Mouse (Mus musculus) heart, embryonic 14.5 days (tissue): ENCODE measurements around the gene Slc29a3. TPM values are rescaled to one million over a fixed set of nuclear protein-coding genes. Genes with fewer than 3 reads are reported as not detected.
"Not testable (repeated sequence)": the region's sequence is repeated elsewhere in the genome, so short reads cannot be mapped to it uniquely, and the experiment has no call there.

Experiments used
- ATAC-seq: fragments of 200-750 bp; cut with Nextera tagmentation; 2 replicates; pipeline ENCODE4 v1.8.0; 2017; ENCODE audit warnings: low read depth, moderate TSS enrichment; ENCODE audit not compliant: insufficient number of reproducible peaks, insufficient read depth, low FRiP score
- H3K27ac ChIP-seq, 2 experiments: fragments of 200-500 bp in 1 of 2; fragments of 300-500 bp in 1 of 2; sonication (generic) in 1 of 2; replicated peaks in 1 of 2; 2 replicates each; pipeline ENCODE4 v1.5.1; 2012 to 2014; ENCODE audit warnings: low read depth in 2 of 2, low read length in 2 of 2, control low read depth in 1 of 2, mild to moderate bottlenecking in 1 of 2, mixed read lengths in 1 of 2; ENCODE audit not compliant: control insufficient read depth in 1 of 2, insufficient read depth in 1 of 2
- H3K27me3 ChIP-seq: fragments of 300-500 bp; sonication (generic); 2 replicates; pipeline ENCODE4 v1.6.1; 2014; ENCODE audit warnings: mild to moderate bottlenecking, low read length, control low read depth; ENCODE audit not compliant: control insufficient read depth, insufficient read depth
- H3K36me3 ChIP-seq: fragments of 300-500 bp; sonication (generic); 2 replicates; pipeline ENCODE4 v1.6.1; 2014; ENCODE audit warnings: mild to moderate bottlenecking, control low read depth, low read length, mixed read lengths; ENCODE audit not compliant: control insufficient read depth, insufficient read depth
- H3K4me1 ChIP-seq, 2 experiments: fragments of 200-500 bp in 1 of 2; fragments of 300-500 bp in 1 of 2; sonication (generic) in 1 of 2; 2 replicates each; pipeline ENCODE4 v1.6.1; 2012 to 2014; ENCODE audit warnings: low read length in 2 of 2, control low read depth in 1 of 2, mixed read lengths in 1 of 2; ENCODE audit not compliant: control insufficient read depth in 2 of 2, insufficient read depth in 2 of 2
- H3K4me2 ChIP-seq: fragments of 300-500 bp; sonication (generic); 2 replicates; pipeline ENCODE4 v1.6.1; 2014; ENCODE audit warnings: mild to moderate bottlenecking, low read length
- H3K4me3 ChIP-seq, 2 experiments: fragments of 200-500 bp in 1 of 2; fragments of 300-500 bp in 1 of 2; sonication (generic) in 1 of 2; 2 replicates each; pipeline ENCODE4 v1.5.1; 2012 to 2014; ENCODE audit warnings: low read length in 2 of 2, mild to moderate bottlenecking in 2 of 2, control low read depth in 1 of 2, low read depth in 1 of 2, moderate library complexity in 1 of 2; ENCODE audit not compliant: control insufficient read depth in 1 of 2, insufficient read depth in 1 of 2
- H3K9ac ChIP-seq: fragments of 300-500 bp; sonication (generic); 2 replicates; pipeline ENCODE4 v1.6.1; 2014; ENCODE audit warnings: mild to moderate bottlenecking, low read length
- H3K9me3 ChIP-seq: fragments of 300-500 bp; sonication (generic); 2 replicates; pipeline ENCODE4 v1.6.1; 2016; ENCODE audit warnings: low read length, control low read depth; ENCODE audit not compliant: control insufficient read depth
- WGBS: fragments of 180-500 bp; shearing (Covaris S2); extraction: QIAGEN DNeasy Blood & Tissue Kit; methylation state at CpG from one replicate; pipeline ENCODE4 v1.1.7; 2014; 5-methylcytosine and 5-hydroxymethylcytosine counted together
- polyA plus RNA-seq: library from polyadenylated mRNA; unstranded; fragments of >200 nt; fragmentation: Nextera tagmentation; extraction: Ambion mirVana; gene quantifications from 2 replicates; pipeline ENCODE4 v1.2.1, GENCODE M21; 2014

The Slc29a3 gene
- polyA plus RNA-seq, 1 experiment from 2014 or later, result 4.4 TPM

DNA sequence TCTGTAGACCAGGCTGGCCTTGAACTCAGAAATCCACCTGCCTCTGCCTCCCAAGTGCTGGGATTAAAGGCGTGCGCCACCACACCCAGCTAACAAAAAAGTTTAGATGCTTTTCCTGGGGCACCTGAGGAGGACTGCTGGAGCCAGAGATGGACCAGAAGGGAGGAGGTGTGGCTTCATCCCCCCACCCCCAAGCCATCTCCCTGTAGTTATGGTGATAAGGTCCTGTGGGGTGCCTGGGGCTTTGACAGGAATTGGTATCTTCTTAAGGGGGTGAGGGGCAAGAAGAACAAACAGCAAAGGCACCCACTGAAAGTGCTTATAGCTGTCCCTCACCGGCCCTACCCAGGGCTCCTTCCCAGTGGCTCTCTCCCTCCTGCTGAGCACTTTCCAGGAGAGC is 25.7 kb downstream of the Slc29a3 start:
- Histone ChIP-seq H3K27me3 (no peaks in the 10 kb centered on the region), H3K9ac (no peak overlapping the region), H3K4me1 (no peaks in the 10 kb centered on the region), H3K9me3 (no peaks in the 10 kb centered on the region), H3K4me2 (no peak overlapping the region), H3K27ac (no peak overlapping the region), H3K36me3 (peaks cover 5% of the 10 kb centered on the region; the same call in 1 of the 2 replicates), H3K4me3 (no peak overlapping the region)
- no peak for ATAC-seq
- 70% methylated on average over 3 of the region's 3 CpGs for WGBS

DNA sequence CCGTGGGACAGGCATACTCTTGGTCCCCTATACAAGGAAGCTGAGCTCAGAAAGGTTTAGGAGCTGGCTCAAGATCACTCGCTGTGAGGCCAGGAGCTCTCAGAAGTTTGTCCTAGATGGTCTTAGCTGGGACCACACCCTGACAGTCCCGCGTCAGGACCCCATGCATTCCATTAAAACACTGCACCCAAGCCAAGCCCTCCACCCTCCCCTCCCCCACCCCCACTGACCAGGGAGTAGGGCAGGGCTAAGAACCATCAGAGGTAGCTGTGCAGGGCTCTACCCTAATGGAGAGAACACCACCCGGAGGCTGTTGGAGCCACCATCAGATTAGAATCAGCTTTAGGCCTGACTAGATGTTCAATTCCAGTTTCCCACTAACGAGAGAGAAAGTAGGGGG is 28.1 kb downstream of the Slc29a3 start:
- Histone ChIP-seq H3K36me3 (peaks cover 9% of the 10 kb centered on the region; the same call in 1 of the 2 replicates), H3K4me3 (no peak overlapping the region), H3K27me3 (no peaks in the 10 kb centered on the region), H3K4me2 (no peak overlapping the region), H3K9me3 (no peaks in the 10 kb centered on the region), H3K4me1 (no peaks in the 10 kb centered on the region), H3K9ac (no peak overlapping the region), H3K27ac (no peak overlapping the region)
- no peak for ATAC-seq
- WGBS, result 69% methylated on average over 6 of the region's 6 CpGs

DNA sequence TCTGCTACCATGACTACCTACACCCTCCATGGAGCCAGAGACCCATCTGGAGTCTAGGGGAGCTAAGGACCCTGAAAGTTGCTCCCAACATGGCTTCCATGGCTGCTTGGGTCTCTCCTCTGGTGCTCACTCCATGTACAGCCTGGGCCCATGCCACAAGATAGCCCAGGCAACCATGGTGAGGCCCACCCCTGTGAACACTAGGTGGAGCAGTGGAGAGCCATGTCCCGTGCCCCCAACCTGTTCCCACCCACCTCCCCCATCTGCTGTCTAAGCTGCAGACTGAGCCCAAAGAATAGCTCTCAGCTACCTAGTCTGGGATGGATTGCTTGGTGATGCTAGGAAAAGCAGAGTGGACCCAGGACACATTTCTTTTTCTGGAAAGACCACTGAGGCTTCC is 29.2 kb downstream of the Slc29a3 start:
- Histone ChIP-seq H3K4me3 (no peak overlapping the region), H3K27ac (no peak overlapping the region), H3K36me3 (peaks cover 9% of the 10 kb centered on the region; the same call in 1 of the 2 replicates), H3K4me2 (no peak overlapping the region), H3K4me1 (no peaks in the 10 kb centered on the region), H3K9ac (no peak overlapping the region), H3K27me3 (no peaks in the 10 kb centered on the region), H3K9me3 (no peaks in the 10 kb centered on the region)
- 63% methylated on average over 1 of the region's 1 CpGs for WGBS
- no peak for ATAC-seq

DNA sequence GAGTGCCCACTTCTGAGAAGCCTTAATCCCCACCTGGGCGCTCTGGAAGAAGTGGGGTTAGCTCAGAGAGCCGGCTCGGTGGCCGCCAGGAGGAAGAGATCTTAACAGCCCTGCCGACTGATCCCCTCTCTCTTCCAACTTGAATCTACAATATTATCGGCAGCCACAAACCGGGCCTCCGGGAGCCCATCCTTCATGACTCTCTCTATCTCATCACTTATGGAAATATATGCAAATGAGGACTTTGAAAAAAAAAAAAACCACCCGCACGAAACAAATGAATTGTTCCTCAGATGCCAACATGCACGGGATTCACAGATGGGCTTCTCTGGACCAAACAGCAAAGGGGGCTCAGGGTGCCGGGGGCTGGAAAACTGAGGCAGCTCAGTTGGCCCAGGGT is 31.0 kb downstream of the Slc29a3 start:
- Histone ChIP-seq H3K4me2 (no peak overlapping the region), H3K27ac (no peak overlapping the region), H3K9ac (no peak overlapping the region), H3K4me3 (no peak overlapping the region), H3K27me3 (no peaks in the 10 kb centered on the region), H3K9me3 (no peaks in the 10 kb centered on the region), H3K36me3 (peaks cover 9% of the 10 kb centered on the region; the same call in 1 of the 2 replicates), H3K4me1 (no peaks in the 10 kb centered on the region)
- 49% methylated on average over 12 of the region's 12 CpGs for WGBS
- ATAC-seq, result no peak

DNA sequence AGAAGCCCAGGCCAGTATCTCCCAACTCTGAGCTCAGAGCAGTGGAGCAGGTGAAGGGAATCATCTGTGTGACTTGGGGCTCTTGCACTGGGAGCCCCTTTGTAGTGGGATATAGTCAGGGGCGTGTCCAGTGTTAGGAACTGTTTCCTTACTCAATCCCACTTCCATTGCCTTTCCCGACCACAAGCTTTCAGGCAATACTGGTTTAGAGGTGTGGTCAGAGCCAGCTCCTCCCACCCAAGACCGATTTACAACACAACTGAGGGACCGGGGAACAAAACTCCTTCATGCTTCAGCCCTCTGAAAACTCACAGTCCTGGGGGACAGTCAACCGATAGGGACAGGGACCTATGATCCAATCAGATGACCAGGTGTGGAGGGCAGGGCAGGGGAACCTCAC is 32.1 kb downstream of the Slc29a3 start:
- 79% methylated on average over 5 of the region's 5 CpGs for WGBS
- Histone ChIP-seq H3K4me1 (no peaks in the 10 kb centered on the region), H3K9me3 (no peaks in the 10 kb centered on the region), H3K36me3 (peaks cover 19% of the 10 kb centered on the region), H3K27me3 (no peaks in the 10 kb centered on the region), H3K27ac (no peak overlapping the region), H3K4me2 (no peak overlapping the region), H3K4me3 (no peak overlapping the region), H3K9ac (no peak overlapping the region)
- no peak for ATAC-seq

DNA sequence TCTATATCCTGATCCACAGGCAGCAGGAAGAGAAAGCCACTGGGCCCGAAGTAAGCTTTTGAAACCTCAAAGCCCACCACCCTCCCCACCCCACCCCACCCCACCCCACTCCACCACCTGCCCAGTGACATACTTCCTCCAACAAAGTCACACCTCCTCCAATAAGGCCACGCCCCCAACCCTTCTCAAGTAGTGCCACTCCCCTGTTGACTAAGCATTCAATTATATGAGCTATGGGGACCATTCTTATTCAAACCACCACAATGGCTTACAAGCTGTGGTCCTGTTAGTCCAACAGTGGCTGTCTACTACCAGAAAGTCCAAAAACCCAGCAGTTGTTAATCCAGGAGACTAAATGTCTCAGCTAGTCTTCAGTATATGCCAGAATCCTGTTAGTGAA is 34.1 kb downstream of the Slc29a3 start:
- no peaks in the 10 kb centered on the region for H3K27me3 ChIP-seq
- peaks cover 26% of the 10 kb centered on the region for H3K36me3 ChIP-seq
- no peak overlapping the region for H3K4me2 ChIP-seq
- H3K9me3 ChIP-seq, result 0 out of 2 replicates have a peak, but pooled peaks cover 3% of the 10 kb centered on the region
- ATAC-seq, result no peak
- H3K4me3 ChIP-seq, result no peak overlapping the region
- H3K27ac ChIP-seq, result no peak overlapping the region
- no peak overlapping the region for H3K9ac ChIP-seq
- no peaks in the 10 kb centered on the region for H3K4me1 ChIP-seq
- WGBS, result 86% methylated on average over 2 of the region's 2 CpGs

DNA sequence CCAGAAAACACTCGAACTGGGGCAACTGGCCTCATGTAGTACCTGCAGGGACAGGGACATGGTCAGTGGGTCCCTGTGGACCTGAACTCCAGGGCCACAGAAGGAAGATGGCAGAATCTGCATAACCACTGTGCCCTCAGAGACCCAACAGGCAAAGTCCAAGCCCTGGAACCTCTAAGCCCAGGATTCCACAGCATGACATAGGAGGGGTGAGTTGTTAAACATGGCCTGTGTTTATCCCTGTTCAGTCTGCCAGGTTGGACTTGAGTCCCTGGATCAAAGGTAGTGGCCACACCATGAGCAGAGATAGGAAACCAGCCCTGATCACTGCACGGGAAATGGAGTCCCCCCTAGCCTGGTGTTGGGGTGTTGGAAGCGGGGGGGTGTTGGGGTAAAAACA is 36.1 kb downstream of the Slc29a3 start:
- Histone ChIP-seq H3K4me3 (no peak overlapping the region), H3K27ac (no peak overlapping the region), H3K4me1 (no peaks in the 10 kb centered on the region), H3K36me3 (peaks cover 22% of the 10 kb centered on the region), H3K9me3 (0 out of 2 replicates have a peak, but pooled peaks cover 3% of the 10 kb centered on the region), H3K27me3 (no peaks in the 10 kb centered on the region), H3K9ac (no peak overlapping the region), H3K4me2 (no peak overlapping the region)
- no peak for ATAC-seq
- 79% methylated on average over 3 of the region's 3 CpGs for WGBS

- not testable (repeated sequence) for H3K9me3 ChIP-seq, H3K27me3 ChIP-seq, H3K4me2 ChIP-seq, H3K27ac ChIP-seq, ATAC-seq, H3K4me1 ChIP-seq, H3K9ac ChIP-seq, H3K4me3 ChIP-seq
- H3K36me3 ChIP-seq, result peaks cover 18% of the 10 kb centered on the region
- WGBS, result 47% methylated on average over 8 of the region's 8 CpGs
Observed at GRCm38 (mm10) chr10:60712299-60712698, 40.3 kb downstream of the Slc29a3 start.
